Mouse (Mus musculus): ENCODE data around the gene Btnl9. TPM values are rescaled to one million over a fixed set of nuclear protein-coding genes. Genes with fewer than 3 reads are reported as not detected.
"Not testable (repeated sequence)": the region's sequence is repeated elsewhere in the genome, so short reads cannot be mapped to it uniquely, and the experiment has no call there.

Gene Btnl9
- total RNA-seq, 1 experiment: 0.09 TPM

DNA sequence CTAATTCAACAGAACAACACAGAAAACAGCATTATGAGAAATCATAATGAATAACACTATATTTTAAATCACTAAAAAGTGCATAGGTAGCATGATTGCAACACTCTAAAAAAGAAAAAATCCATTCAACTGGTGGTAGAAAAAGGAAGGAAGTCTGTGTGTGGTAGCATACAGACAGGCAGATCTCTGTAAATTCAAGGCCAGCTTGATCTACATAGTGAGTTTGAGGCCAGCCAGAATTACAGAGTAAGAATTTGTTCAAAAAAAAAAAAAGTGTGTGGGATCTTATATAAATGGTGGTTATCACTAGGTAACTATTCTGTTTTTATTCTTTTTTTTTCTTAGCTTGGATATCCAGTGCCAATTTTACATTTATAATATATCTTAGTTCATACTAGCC is 14.2 kb upstream of the Btnl9 start:
- Histone ChIP-seq H3K4me3 (ENCODE audit: insufficient read depth in 1 of 2, low read depth in 1 of 2, low read length in 2 of 2, poor library complexity in 1 of 2, severe bottlenecking in 1 of 2) (no peak overlapping the region), H3K9ac (ENCODE audit: insufficient read depth, low read depth, low read length, poor library complexity, severe bottlenecking) (no peak overlapping the region), H3K4me1 (ENCODE audit: control insufficient read depth in 2 of 2, insufficient read depth in 2 of 2, low read length in 2 of 2, poor library complexity in 1 of 2) (peaks cover 0 to 3% of the 10 kb centered on the region in 2 experiments; a peak in 2 of 4 replicates), H3K27ac (ENCODE audit: insufficient read depth, low read depth, low read length, poor library complexity, severe bottlenecking) (no peak overlapping the region), H3K9me3 (ENCODE audit: control insufficient read depth, insufficient read depth, low read depth, low read length) (no peaks in the 10 kb centered on the region; the same call in 1 of the 2 replicates), H3K36me3 (ENCODE audit: control insufficient read depth, insufficient read depth, low read length, poor library complexity, severe bottlenecking) (no peaks in the 10 kb centered on the region)
- no peak for DNase-seq (ENCODE audit: low read depth, low spot score)
- in situ Hi-C loops (cut with MboI; ENCODE audit: low sequenced_read_pairs in 2 of 2, unreplicated experiment in 2 of 2): no loop called here
- TF ChIP-seq ZNF384 (IDR thresholded peaks at IDR 0.05; ENCODE audit: low read depth, low read length): no peak

GRCm38 (mm10) chr11:49200666-49201065 is 13.7 kb upstream of the Btnl9 start:
- Histone ChIP-seq H3K9ac (ENCODE audit: insufficient read depth, low read depth, low read length, poor library complexity, severe bottlenecking) (no peak overlapping the region), H3K36me3 (ENCODE audit: control insufficient read depth, insufficient read depth, low read length, poor library complexity, severe bottlenecking) (no peaks in the 10 kb centered on the region), H3K4me3 (ENCODE audit: insufficient read depth in 1 of 2, low read depth in 1 of 2, low read length in 2 of 2, poor library complexity in 1 of 2, severe bottlenecking in 1 of 2) (no peak overlapping the region), H3K4me1 (ENCODE audit: control insufficient read depth in 2 of 2, insufficient read depth in 2 of 2, low read length in 2 of 2, poor library complexity in 1 of 2) (peaks cover 0 to 3% of the 10 kb centered on the region in 2 experiments; a peak in 2 of 4 replicates), H3K9me3 (ENCODE audit: control insufficient read depth, insufficient read depth, low read depth, low read length) (no peaks in the 10 kb centered on the region; the same call in 1 of the 2 replicates), H3K27ac (ENCODE audit: insufficient read depth, low read depth, low read length, poor library complexity, severe bottlenecking) (no peak overlapping the region)
- in situ Hi-C loops (cut with MboI; ENCODE audit: low sequenced_read_pairs in 2 of 2, unreplicated experiment in 2 of 2): no loop called here
- DNase-seq (ENCODE audit: low read depth, low spot score): no peak
- TF ChIP-seq HCFC1 (IDR thresholded peaks at IDR 0.05; ENCODE audit: borderline replicate concordance, insufficient read depth, low read length): no peak
- no peak for TF ChIP-seq ZC3H11A (IDR thresholded peaks at IDR 0.05; ENCODE audit: borderline replicate concordance, low read depth, low read length)
- TF ChIP-seq ZNF384 (IDR thresholded peaks at IDR 0.05; ENCODE audit: low read depth, low read length): no peak
- no peak for TF ChIP-seq CHD2 (IDR thresholded peaks at IDR 0.05; ENCODE audit: low read depth, low read length)
- TF ChIP-seq MAFK (IDR thresholded peaks at IDR 0.05; ENCODE audit: insufficient read depth, low read depth, low read length): no peak

DNA sequence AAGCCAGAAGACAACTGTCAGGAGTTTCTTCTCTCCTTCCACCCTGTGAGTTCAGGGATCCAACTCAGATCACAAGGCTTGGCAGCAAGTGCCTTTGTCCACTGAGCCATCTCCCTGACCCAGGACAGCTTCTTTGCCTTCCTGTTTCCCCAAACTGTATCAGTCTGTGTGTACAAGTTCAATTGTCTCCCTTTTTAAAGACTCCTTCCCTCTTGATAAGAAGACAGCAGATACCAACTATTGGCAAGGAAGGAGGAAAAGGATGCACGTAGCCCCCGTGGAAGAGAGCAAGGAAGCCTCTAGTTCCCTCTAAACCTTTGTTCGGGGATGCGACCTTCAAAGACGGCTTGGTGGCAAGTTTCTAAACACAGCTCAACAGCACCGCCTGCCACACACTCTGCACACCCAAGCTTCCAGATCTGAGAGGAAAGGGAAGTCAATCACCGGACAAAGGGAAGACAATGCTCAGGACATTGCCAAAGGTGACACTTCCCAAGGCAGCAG is 8.9 kb upstream of the Btnl9 start:
- H3K4me3 ChIP-seq (ENCODE audit: insufficient read depth in 1 of 2, low read depth in 1 of 2, low read length in 2 of 2, poor library complexity in 1 of 2, severe bottlenecking in 1 of 2): no peak overlapping the region
- H3K9ac ChIP-seq (ENCODE audit: insufficient read depth, low read depth, low read length, poor library complexity, severe bottlenecking): no peak overlapping the region
- no peaks in the 10 kb centered on the region; the same call in 1 of the 2 replicates for H3K9me3 ChIP-seq (ENCODE audit: control insufficient read depth, insufficient read depth, low read depth, low read length)
- H3K4me1 ChIP-seq (ENCODE audit: control insufficient read depth in 2 of 2, insufficient read depth in 2 of 2, low read length in 2 of 2, poor library complexity in 1 of 2): no peaks in the 10 kb centered on the region
- no peak overlapping the region for H3K27ac ChIP-seq (ENCODE audit: insufficient read depth, low read depth, low read length, poor library complexity, severe bottlenecking)
- no peaks in the 10 kb centered on the region for H3K36me3 ChIP-seq (ENCODE audit: control insufficient read depth, insufficient read depth, low read length, poor library complexity, severe bottlenecking)
- TF ChIP-seq HCFC1 (IDR thresholded peaks at IDR 0.05; ENCODE audit: borderline replicate concordance, insufficient read depth, low read length) (no peak), CHD2 (IDR thresholded peaks at IDR 0.05; ENCODE audit: low read depth, low read length) (no peak), MAFK (IDR thresholded peaks at IDR 0.05; ENCODE audit: insufficient read depth, low read depth, low read length) (no peak), ZC3H11A (IDR thresholded peaks at IDR 0.05; ENCODE audit: borderline replicate concordance, low read depth, low read length) (no peak), ZNF384 (IDR thresholded peaks at IDR 0.05; ENCODE audit: low read depth, low read length) (no peak)
- no peak for DNase-seq (ENCODE audit: low read depth, low spot score)
- in situ Hi-C loops (cut with MboI; ENCODE audit: low sequenced_read_pairs in 2 of 2, unreplicated experiment in 2 of 2): no loop called here

DNA sequence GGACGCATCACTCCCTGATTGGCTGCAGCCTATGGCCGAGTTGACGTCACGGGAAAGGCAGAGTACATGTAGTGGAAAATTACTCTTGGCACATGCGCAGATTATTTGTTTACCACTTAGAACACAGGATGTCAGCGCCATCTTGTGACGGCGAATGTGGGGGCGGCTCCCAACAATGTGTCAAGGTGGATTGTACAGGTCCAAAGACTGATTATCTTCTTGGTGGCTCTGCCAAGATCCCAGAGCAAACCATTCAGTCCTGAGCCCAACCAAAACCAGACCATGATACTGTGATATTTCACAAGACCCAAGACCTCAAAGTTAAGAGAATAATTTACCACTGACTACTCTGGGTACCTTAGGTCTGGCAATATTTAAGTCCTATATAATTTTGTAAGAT is 7.8 kb upstream of the Btnl9 start:
- in situ Hi-C loops (cut with MboI; ENCODE audit: low sequenced_read_pairs in 2 of 2, unreplicated experiment in 2 of 2); H3K27ac ChIP-seq (ENCODE audit: insufficient read depth, low read depth, low read length, poor library complexity, severe bottlenecking); H3K9ac ChIP-seq (ENCODE audit: insufficient read depth, low read depth, low read length, poor library complexity, severe bottlenecking); H3K9me3 ChIP-seq (ENCODE audit: control insufficient read depth, insufficient read depth, low read depth, low read length); DNase-seq (ENCODE audit: low read depth, low spot score); H3K4me1 ChIP-seq (ENCODE audit: control insufficient read depth in 2 of 2, insufficient read depth in 2 of 2, low read length in 2 of 2, poor library complexity in 1 of 2); H3K4me3 ChIP-seq (ENCODE audit: insufficient read depth in 1 of 2, low read depth in 1 of 2, low read length in 2 of 2, poor library complexity in 1 of 2, severe bottlenecking in 1 of 2); H3K36me3 ChIP-seq (ENCODE audit: control insufficient read depth, insufficient read depth, low read length, poor library complexity, severe bottlenecking): not testable (repeated sequence)

DNA sequence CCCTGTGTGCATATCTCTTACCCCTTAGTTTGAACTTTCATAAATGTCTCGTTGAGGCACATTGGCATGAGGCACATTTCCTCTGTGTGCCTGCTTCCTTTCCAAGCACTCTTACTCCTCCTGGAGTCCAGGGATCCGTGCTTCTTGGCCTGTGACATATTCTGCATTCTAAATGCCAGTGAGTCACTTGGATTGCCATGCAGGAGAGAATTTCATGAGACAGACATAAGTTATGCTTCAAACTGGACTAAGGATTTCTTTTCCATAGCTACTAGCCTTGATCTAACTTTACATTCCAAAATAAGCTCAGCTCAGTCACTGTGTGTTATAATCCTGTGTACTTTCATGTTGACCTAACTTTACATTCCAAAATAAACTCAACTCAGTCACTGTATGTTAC is 4.1 kb upstream of the Btnl9 start:
- no peak overlapping the region for H3K9ac ChIP-seq (ENCODE audit: insufficient read depth, low read depth, low read length, poor library complexity, severe bottlenecking)
- H3K4me3 ChIP-seq (ENCODE audit: insufficient read depth in 1 of 2, low read depth in 1 of 2, low read length in 2 of 2, poor library complexity in 1 of 2, severe bottlenecking in 1 of 2): no peak overlapping the region
- DNase-seq (ENCODE audit: low read depth, low spot score): no peak
- H3K27ac ChIP-seq (ENCODE audit: insufficient read depth, low read depth, low read length, poor library complexity, severe bottlenecking): no peak overlapping the region
- TF ChIP-seq ZNF384 (IDR thresholded peaks at IDR 0.05; ENCODE audit: low read depth, low read length): no peak
- TF ChIP-seq CHD2 (IDR thresholded peaks at IDR 0.05; ENCODE audit: low read depth, low read length): no peak
- no peak for TF ChIP-seq HCFC1 (IDR thresholded peaks at IDR 0.05; ENCODE audit: borderline replicate concordance, insufficient read depth, low read length)
- TF ChIP-seq MAFK (IDR thresholded peaks at IDR 0.05; ENCODE audit: insufficient read depth, low read depth, low read length): no peak
- TF ChIP-seq ZC3H11A (IDR thresholded peaks at IDR 0.05; ENCODE audit: borderline replicate concordance, low read depth, low read length): no peak
- H3K9me3 ChIP-seq (ENCODE audit: control insufficient read depth, insufficient read depth, low read depth, low read length): no peaks in the 10 kb centered on the region
- H3K4me1 ChIP-seq (ENCODE audit: control insufficient read depth in 2 of 2, insufficient read depth in 2 of 2, low read length in 2 of 2, poor library complexity in 1 of 2): no peaks in the 10 kb centered on the region
- no peaks in the 10 kb centered on the region for H3K36me3 ChIP-seq (ENCODE audit: control insufficient read depth, insufficient read depth, low read length, poor library complexity, severe bottlenecking)
- in situ Hi-C loops (cut with MboI; ENCODE audit: low sequenced_read_pairs in 2 of 2, unreplicated experiment in 2 of 2): no loop called here
